Mouse (Mus musculus): ENCODE results near the gene Dnaic1. TPM values are rescaled to one million over a fixed set of nuclear protein-coding genes. Genes with fewer than 3 reads are reported as not detected.

Dnaic1 gene
- not detected in 2 replicates for polyA plus RNA-seq (2012; ENCODE audit: insufficient read depth, insufficient read length, low replicate concordance, missing spikeins)

- 0 out of 2 replicates have a peak, but pooled peaks have one; percentile 23 for TF ChIP-seq CTCF (IDR thresholded peaks at IDR 0.05; ENCODE audit: insufficient read depth, low read depth, low read length)
- peak; percentile 74 for TF ChIP-seq POLR2A (IDR thresholded peaks at IDR 0.05; ENCODE audit: insufficient read depth, low read depth, low read length)
- WGBS, result under 1% methylated on average over 41 of the region's 41 CpGs
- peak within 1 kb of the TSS; percentile 91 for H3K4me3 ChIP-seq (ENCODE audit: insufficient read depth, low read depth, low read length)
- peaks cover 23% of the 10 kb centered on the region for H3K4me1 ChIP-seq (ENCODE audit: control insufficient read depth, insufficient read depth, low read length)
- peak within 1 kb of the TSS; percentile 74 for H3K27ac ChIP-seq (ENCODE audit: insufficient read depth, low read depth, low read length)
These were observed at the start of gene Dnaic1, which contains the start of gene Fam219a for GRCm38 (mm10) chr4:41569411-41569885. Dnaic1 (plus strand) TSS chr4:41569775. Fam219a (minus strand) TSS chr4:41569538.

GRCm38 (mm10) chr4:41520641-41521040 lies 48.9 kb upstream of the Dnaic1 start:
- Histone ChIP-seq H3K4me3 (ENCODE audit: insufficient read depth, low read depth, low read length) (no peak overlapping the region), H3K4me1 (ENCODE audit: control insufficient read depth, insufficient read depth, low read length) (peaks cover 17% of the 10 kb centered on the region), H3K27ac (ENCODE audit: insufficient read depth, low read depth, low read length) (no peak overlapping the region)
- TF ChIP-seq POLR2A (IDR thresholded peaks at IDR 0.05; ENCODE audit: insufficient read depth, low read depth, low read length) (no peak), CTCF (IDR thresholded peaks at IDR 0.05; ENCODE audit: insufficient read depth, low read depth, low read length) (no peak)
- WGBS, result 53% methylated on average over 14 of the region's 14 CpGs

- Histone ChIP-seq H3K4me3 (ENCODE audit: insufficient read depth, low read depth, low read length) (no peak overlapping the region), H3K27ac (ENCODE audit: insufficient read depth, low read depth, low read length) (no peak overlapping the region), H3K4me1 (ENCODE audit: control insufficient read depth, insufficient read depth, low read length) (peaks cover 24% of the 10 kb centered on the region)
- TF ChIP-seq POLR2A (IDR thresholded peaks at IDR 0.05; ENCODE audit: insufficient read depth, low read depth, low read length) (no peak), CTCF (IDR thresholded peaks at IDR 0.05; ENCODE audit: insufficient read depth, low read depth, low read length) (no peak)
- WGBS, result 62% methylated on average over 6 of the region's 6 CpGs
These were observed 47.4 kb upstream of the Dnaic1 start for GRCm38 (mm10) chr4:41522136-41522535.

- peaks cover 27% of the 10 kb centered on the region for H3K4me1 ChIP-seq (ENCODE audit: control insufficient read depth, insufficient read depth, low read length)
- no peak overlapping the region for H3K27ac ChIP-seq (ENCODE audit: insufficient read depth, low read depth, low read length)
- WGBS, result 42% methylated on average over 5 of the region's 5 CpGs
- TF ChIP-seq POLR2A (IDR thresholded peaks at IDR 0.05; ENCODE audit: insufficient read depth, low read depth, low read length), result no peak
- TF ChIP-seq CTCF (IDR thresholded peaks at IDR 0.05; ENCODE audit: insufficient read depth, low read depth, low read length), result no peak
- no peak overlapping the region for H3K4me3 ChIP-seq (ENCODE audit: insufficient read depth, low read depth, low read length)
These were observed 46.8 kb upstream of the Dnaic1 start for GRCm38 (mm10) chr4:41522788-41523187.

- H3K27ac ChIP-seq (ENCODE audit: insufficient read depth, low read depth, low read length), result no peak overlapping the region
- TF ChIP-seq POLR2A (IDR thresholded peaks at IDR 0.05; ENCODE audit: insufficient read depth, low read depth, low read length), result no peak
- no peak for TF ChIP-seq CTCF (IDR thresholded peaks at IDR 0.05; ENCODE audit: insufficient read depth, low read depth, low read length)
- 87% methylated on average over 7 of the region's 7 CpGs for WGBS
- no peak overlapping the region for H3K4me3 ChIP-seq (ENCODE audit: insufficient read depth, low read depth, low read length)
- peaks cover 29% of the 10 kb centered on the region for H3K4me1 ChIP-seq (ENCODE audit: control insufficient read depth, insufficient read depth, low read length)
These were observed 45.7 kb upstream of the Dnaic1 start for GRCm38 (mm10) chr4:41523839-41524238.

GRCm38 (mm10) chr4:41524829-41525228 lies 44.7 kb upstream of the Dnaic1 start:
- Histone ChIP-seq H3K4me1 (ENCODE audit: control insufficient read depth, insufficient read depth, low read length) (peaks cover 32% of the 10 kb centered on the region), H3K4me3 (ENCODE audit: insufficient read depth, low read depth, low read length) (no peak overlapping the region), H3K27ac (ENCODE audit: insufficient read depth, low read depth, low read length) (no peak overlapping the region)
- WGBS, result 80% methylated on average over 9 of the region's 9 CpGs
- TF ChIP-seq CTCF (IDR thresholded peaks at IDR 0.05; ENCODE audit: insufficient read depth, low read depth, low read length) (no peak), POLR2A (IDR thresholded peaks at IDR 0.05; ENCODE audit: insufficient read depth, low read depth, low read length) (no peak)

GRCm38 (mm10) chr4:41526553-41526952 lies 43.0 kb upstream of the Dnaic1 start:
- TF ChIP-seq POLR2A (IDR thresholded peaks at IDR 0.05; ENCODE audit: insufficient read depth, low read depth, low read length) (no peak), CTCF (IDR thresholded peaks at IDR 0.05; ENCODE audit: insufficient read depth, low read depth, low read length) (no peak)
- 26% methylated on average over 7 of the region's 7 CpGs for WGBS
- H3K4me1 ChIP-seq (ENCODE audit: control insufficient read depth, insufficient read depth, low read length), result peaks cover 26% of the 10 kb centered on the region
- no peak overlapping the region for H3K27ac ChIP-seq (ENCODE audit: insufficient read depth, low read depth, low read length)
- H3K4me3 ChIP-seq (ENCODE audit: insufficient read depth, low read depth, low read length), result no peak overlapping the region

- H3K4me1 ChIP-seq (ENCODE audit: control insufficient read depth, insufficient read depth, low read length), result peaks cover 24% of the 10 kb centered on the region
- TF ChIP-seq CTCF (IDR thresholded peaks at IDR 0.05; ENCODE audit: insufficient read depth, low read depth, low read length) (no peak), POLR2A (IDR thresholded peaks at IDR 0.05; ENCODE audit: insufficient read depth, low read depth, low read length) (no peak)
- H3K27ac ChIP-seq (ENCODE audit: insufficient read depth, low read depth, low read length), result no peak overlapping the region
- 60% methylated on average over 13 of the region's 13 CpGs for WGBS
- H3K4me3 ChIP-seq (ENCODE audit: insufficient read depth, low read depth, low read length), result no peak overlapping the region
These were observed 42.5 kb upstream of the Dnaic1 start for GRCm38 (mm10) chr4:41527076-41527475.

GRCm38 (mm10) chr4:41527996-41528395 lies 41.6 kb upstream of the Dnaic1 start:
- Histone ChIP-seq H3K4me1 (ENCODE audit: control insufficient read depth, insufficient read depth, low read length) (peaks cover 28% of the 10 kb centered on the region), H3K27ac (ENCODE audit: insufficient read depth, low read depth, low read length) (no peak overlapping the region), H3K4me3 (ENCODE audit: insufficient read depth, low read depth, low read length) (no peak overlapping the region)
- WGBS, result 58% methylated on average over 8 of the region's 8 CpGs
- TF ChIP-seq POLR2A (IDR thresholded peaks at IDR 0.05; ENCODE audit: insufficient read depth, low read depth, low read length) (no peak), CTCF (IDR thresholded peaks at IDR 0.05; ENCODE audit: insufficient read depth, low read depth, low read length) (no peak)
